Mouse (Mus musculus): ENCODE measurements around the gene Cfap99.

- TF ChIP-seq CTCF (IDR thresholded peaks at IDR 0.05; ENCODE audit: low read depth, low read length) (no peak), POLR2A (IDR thresholded peaks at IDR 0.05; ENCODE audit: extremely low read depth, insufficient read depth, low read length) (no peak)
Measured at GRCm38 (mm10) chr5:34298937-34299535, 10.6 kb downstream of the Cfap99 start.
